Mouse (Mus musculus) liver, postnatal 0 days (tissue): ENCODE measurements around the gene Arfgap3.

Source experiments
- CTCF ChIP-seq: sonication (generic); IDR thresholded peaks from 2 replicates; pipeline ENCODE4 v1.5.1; 2016; ENCODE audit warnings: antibody characterized with exemption, low read depth
- EP300 ChIP-seq: IDR thresholded peaks from 2 replicates; pipeline ENCODE4 v1.6.1; 2016; ENCODE audit warnings: antibody characterized with exemption, low read depth, mild to moderate bottlenecking

- TF ChIP-seq CTCF = no peak
- no peak for TF ChIP-seq EP300
Observed at GRCm38 (mm10) chr15:83294954-83295353, 55.1 kb downstream of the Arfgap3 start.
